Mouse (Mus musculus) right cerebral cortex, postnatal 14 days (tissue): Measurements from ENCODE around the gene Krt15.

Source experiments
- DNase-seq: peaks from one replicate; pipeline ENCODE4 v3.0.0; 2022

Krt15 gene

DNA sequence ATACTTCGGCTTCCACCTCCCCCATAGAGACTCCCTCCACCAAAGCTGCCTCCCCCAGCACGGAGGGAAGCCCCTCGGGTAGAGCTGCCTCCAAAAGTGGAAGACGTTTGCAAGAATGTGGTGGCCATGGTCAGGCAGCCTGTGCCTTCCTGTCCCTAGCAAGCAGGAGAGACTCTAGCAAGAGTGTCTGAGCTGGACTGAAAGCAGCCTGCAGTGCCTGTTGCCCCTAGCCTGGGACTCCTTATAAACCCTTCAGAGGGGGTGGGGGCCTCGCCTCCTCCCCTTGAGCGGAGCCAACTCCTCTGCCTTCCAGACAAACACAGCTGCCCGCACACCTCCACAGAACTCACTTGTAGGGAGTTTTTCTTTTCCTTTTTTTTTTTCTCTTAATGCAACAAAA is at the start of gene Krt15:
Gene Krt15, minus strand, starts transcription at position 198 of the 400 bp plus-strand sequence.
- no peak for DNase-seq

DNA sequence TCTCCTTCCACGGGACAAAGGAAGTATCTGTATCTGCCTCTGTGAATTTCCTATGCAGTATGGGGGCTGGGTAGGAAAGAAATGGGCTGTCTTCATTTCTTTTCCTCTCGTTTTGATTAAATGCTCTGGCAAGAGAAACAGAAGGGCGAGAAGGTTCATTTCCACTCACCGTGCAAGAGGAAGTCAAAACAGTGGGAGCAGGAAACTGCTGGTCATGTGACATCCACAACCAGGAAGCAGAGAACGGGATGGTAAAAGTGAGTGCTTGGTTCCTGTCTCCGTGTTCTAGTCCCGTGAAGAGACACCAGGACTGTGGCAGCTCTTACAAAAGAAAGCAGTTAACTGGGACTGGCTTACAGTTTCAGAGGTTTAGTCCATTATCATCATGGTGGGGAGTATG is 46.0 kb upstream of the Krt15 start:
- DNase-seq, result no peak

DNA sequence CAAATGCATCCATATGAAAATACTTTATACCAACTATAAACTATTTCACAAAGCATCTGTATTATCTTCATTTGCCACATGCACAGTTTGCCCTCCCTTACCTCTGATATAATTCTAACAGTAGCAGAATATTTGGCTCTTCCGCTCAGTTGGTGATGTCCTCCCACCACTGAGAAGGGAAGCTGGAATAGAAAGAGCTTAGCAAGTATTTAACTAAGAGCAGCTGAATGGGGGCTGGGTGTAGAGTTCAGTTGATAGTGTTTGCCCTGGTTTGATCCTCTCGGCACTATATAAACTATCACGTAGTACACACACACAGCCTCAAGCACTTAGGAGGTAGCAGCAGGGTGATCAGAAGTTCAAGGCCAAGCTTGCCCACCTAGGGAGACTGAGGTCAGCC is 43.5 kb upstream of the Krt15 start:
- DNase-seq, result no peak

DNA sequence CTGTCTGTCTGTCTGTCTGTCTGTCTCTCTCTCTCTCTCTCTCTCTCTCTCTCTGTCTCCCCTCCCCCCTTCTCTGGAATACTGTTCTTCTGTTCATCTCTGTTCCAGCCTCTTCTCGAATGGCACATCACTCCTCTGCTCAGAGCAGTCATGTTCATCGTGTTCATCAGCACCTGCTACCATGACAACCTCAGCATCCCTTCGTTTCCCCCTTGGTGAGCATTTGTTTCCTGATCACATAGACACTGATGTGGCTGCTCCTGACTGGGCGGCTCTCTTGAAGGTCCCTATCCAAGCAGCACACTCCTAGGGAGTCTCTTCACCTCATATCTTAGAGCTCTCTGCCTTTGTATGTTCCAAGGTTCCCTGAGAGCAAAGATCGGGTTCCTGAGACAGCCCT is 42.6 kb upstream of the Krt15 start:
- no peak for DNase-seq

DNA sequence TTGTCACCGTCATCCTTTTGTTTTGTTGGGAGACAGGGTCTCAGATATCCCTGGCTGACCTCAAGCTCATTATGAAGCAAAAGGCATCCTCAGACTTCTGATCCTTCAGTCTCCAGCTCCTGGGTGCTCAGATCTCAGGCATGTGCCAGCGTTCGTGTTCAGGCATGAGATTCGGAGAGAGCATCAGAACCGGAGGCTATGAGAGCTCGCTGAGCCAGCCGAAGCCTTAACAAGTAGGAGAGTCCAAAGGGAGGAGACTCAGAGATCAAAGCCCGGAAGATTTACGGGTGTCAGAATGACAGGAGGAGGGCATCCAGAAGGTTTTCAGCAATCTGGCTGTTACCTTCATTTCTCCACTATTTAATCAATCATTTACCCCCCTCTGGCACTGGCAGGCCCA is 41.1 kb upstream of the Krt15 start:
- no peak for DNase-seq

DNA sequence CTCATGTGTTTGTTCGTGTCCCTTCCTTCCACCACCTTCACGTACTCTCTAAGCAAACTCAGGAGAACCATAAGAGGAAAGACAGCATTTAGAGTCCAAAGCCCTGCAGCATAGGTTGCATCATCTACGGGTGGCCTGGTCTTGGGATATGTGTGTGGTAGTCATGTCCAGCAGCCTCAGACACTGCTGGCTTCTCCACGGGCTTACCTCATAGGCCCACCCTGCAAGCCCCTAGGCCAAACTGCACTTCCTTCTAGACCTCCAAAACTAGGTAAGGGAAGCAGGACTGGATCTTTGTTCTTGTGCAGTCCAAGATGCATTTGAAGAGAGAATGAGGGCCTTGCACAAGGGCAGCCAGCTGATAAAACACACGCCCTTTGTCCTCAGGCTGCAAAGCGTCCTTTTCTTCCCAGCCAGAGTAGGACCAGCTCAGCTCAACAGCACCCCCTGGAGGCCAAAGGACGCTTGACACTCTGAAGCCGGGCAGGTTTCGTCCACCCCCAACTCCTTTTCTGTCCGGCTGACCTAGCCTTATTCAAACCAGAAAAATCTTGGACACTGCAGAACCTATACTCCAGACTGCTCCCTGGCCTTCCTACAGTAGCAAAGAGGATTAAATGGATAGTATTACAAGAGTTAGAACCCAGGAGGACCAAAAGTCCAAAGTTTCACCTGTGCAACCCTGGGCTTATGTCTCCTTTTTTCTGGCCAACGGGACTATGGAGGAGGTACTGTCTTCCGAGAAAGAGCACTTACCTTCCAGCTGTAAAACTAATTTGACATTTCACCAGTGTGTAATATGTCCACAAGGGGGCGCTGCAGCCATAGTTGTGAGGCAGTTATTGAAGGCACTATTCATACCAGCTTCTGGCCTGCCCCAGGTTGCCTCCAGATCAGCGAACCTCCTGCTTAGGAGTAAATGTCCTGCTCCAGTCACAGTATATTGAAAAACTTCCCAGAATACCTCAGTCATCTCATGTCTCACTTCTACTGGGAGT is 33.3 kb upstream of the Krt15 start:
- peak; percentile 86 for DNase-seq

DNA sequence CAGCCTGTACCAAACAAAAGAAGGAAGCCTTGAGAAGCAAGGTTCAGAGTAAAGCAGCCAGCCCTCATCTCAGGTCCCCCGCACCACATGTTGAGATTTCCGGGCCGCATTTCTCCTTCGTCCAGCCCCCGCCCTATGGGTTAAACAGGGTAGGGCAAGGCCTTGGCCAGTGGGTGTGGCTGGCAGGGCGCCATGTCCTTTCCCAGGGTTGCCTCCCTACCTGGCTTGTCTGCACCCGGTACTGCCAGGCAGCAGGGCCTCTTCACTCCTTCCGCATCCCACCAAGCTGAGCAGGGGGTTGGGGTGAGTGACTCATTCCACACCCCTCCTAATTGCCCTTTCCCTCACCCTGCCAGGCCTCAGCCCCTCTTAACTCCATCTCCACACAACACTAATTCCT is 32.3 kb upstream of the Krt15 start:
- DNase-seq, result peak; percentile 22

DNA sequence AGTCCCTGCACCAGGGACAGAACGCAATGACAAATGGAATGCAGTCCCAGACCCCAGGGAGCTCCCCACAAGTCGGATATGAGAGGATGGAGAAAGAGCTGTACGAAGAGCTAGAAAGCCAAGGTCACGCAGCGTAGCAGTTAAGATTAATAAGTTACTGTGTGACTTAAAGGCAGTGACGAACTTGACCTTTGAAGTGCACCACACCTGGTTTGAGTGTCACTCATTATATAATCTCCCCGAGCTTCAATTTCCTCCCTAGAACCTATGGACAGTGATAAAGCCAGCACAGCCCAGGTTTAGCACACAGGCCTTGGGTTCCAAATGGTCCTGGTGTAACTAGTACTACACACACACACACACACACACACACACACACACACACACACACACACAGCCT is 28.7 kb upstream of the Krt15 start:
- no peak for DNase-seq

DNA sequence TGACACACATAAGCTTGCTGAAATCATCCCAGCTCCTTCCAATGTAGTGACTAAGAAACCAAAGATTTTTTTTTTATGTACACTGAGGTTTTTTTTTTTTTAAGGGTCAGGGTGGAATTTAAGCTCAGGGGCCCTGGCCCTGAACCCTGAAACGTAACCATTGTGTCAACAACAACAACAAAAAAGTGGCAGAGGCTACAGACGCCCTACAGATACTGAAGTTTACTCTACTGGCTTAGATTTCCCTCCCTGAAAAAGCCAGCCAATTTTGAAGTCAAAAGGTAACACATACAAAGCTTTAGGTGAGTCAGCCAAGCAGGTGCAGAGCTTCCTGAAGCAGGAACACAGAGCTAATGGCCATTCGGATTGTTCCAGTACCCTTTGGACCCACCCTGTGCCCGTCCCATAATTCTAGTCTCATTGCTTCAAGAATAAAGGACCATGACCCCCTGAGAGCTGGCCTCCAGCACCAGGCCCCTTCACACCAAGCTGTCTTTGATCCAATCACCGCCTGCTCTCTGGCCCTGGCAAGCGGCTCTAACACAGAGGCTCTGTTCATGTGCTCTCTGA is 22.3 kb upstream of the Krt15 start:
- no peak for DNase-seq

DNA sequence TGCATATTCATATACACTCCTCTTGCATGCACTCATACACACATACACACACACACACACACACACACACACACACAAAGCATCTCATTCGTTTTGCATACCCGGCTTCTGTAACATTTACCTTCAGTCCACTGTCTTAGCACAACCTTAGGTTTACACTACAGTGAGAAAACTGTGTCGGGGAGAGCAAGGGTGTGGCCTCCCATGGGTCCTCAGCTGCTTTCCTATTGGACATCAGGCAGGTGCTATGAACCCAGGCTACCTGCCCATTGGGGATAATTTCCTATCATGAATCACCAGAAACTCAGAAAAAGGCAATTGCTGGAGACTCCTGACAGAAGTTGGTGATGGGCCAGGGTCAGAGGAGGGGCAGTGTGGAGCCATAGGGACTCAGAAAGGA is 21.6 kb upstream of the Krt15 start:
- no peak for DNase-seq

DNA sequence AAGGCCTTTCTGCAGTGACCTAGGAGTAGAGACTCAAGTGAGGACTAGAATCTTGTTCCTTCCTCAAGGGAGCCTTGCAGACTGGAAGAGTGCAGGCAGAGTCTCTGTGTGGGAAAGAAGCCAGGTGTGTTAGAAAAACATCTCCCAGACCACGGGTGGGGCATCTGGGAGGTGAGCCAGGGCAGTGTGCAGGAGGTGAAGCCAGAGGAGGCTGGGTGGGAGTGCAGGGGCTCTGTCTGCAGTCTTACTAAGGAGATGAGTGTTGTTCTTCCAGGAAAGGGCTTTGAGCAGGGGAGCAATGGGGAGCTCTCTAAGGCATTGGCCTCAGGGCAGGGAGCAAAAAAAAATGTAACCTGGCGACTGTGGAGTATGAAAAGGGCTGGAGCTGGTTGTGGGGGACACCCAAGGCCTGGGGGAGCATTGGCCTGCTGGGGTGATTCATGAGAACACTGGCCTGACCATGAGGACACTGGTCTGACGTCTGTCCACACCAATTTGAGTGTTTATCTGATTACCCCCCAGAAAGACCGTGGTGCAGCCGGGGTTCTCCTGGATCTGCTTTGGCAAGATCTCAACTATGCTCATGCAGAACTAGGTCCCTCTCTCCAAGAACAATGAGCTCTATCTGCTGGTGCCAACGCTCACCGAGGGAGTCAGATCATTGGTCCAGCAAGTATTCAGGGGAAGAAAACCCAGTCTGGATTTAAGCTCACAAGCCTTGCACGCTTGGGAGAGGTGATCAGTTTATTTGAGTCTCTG is 19.9 kb upstream of the Krt15 start:
- no peak for DNase-seq

DNA sequence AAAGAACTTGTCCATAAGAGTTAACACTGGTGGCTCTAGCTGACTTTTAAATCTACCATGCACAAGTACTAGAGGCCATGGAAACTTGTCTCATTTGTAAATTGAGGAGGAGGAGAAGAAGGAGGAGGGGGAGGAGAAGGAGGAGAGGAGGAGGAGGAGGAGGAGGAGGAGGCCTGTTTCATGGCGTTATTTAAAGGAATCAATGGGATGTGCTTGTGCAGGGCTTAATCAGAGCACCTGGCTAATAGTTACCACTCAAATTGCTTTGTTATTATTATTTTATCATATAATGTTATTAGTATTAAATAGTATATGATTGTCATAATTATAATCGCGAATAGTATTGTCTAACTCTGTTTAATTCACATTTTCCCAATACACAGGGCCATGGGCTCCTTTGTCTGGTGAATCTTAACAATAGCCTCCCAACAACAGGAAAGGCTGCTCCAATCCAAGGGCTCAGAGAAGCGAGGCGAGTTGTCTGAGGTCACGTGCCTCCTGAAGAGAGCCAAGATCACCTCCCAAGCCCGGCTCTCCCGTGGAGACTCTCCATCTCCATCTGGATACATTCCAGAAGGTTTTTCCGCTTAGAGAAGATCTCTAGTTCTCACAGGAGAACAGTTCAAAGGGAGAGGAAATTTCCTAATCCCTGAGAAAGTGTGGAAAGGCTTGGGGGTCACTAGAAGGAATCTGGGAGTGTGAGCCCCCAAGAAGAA is 13.0 kb upstream of the Krt15 start, which contains the start of gene Krt19:
Gene Krt19, minus strand, starts transcription at position 51 of the 716 bp plus-strand sequence.
- DNase-seq, result no peak

DNA sequence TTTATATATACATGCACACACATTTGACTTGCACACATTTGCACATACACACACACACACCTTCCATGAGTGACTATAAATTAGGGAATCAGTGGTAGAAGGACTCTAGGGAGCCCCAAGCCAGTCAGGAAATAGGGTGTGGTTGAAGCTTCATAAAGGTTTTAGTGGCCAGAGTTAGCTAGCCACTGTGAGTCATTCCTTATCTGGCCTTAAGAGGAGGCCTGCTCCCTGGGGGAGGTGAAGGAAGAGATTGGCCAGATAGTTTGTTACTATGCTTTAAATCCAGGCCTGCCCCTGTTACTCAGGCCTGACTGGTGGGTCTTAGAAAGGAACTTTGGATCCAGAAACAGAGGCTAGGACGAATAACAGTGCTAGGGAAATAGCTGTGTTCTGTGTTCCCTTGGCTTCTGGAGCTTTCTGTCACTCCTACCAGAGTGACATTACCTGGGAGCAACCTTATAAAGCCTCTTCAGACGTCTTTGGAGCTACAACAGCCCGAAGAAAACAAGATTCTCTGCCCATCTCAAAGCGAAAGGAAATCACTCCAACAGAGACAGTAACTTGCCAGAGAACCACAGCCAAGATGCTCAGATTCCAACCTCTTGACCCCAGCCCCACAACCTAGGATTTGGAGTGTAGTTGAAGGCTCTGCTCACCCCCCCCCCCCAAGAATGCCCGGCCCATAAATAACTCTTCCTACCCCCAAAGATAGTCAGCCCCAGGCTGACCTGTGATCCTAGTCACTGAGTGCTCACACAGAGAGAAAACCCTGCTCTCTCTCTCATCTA is 12.0 kb upstream of the Krt15 start:
- DNase-seq, result no peak

DNA sequence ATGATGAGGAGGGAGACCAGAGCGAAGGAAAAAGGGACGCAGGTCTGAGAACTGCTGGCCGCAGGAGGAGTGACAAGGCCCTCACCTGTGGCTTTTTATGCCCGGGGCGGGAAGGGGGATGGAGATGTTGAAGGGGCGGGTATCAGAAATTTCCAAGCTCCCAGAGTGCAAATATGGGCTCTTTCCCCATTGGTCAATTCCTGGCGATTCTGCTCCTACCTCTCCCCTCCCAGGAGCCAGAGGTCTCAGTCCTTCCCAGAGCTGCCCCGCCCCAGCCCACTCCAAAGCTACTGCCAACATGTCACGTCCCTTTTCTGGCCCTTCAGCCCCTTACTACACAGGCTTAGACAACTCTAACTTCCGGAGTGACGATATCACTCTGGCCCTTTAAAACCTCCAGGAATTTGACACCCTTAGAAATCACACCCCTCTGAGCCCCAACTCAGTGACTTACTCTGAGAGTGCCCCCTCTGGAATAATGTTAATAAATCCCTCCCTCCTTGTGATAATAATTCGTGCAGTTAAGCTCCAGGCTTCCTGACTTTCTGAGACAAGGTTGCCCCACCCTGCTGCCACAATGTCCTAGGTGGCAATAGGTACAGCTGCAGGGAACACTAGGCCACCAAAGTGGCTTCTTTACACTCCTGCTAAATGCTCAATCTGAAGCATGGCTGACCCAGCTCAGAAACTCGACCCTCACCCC is 10.3 kb upstream of the Krt15 start:
- no peak for DNase-seq

DNA sequence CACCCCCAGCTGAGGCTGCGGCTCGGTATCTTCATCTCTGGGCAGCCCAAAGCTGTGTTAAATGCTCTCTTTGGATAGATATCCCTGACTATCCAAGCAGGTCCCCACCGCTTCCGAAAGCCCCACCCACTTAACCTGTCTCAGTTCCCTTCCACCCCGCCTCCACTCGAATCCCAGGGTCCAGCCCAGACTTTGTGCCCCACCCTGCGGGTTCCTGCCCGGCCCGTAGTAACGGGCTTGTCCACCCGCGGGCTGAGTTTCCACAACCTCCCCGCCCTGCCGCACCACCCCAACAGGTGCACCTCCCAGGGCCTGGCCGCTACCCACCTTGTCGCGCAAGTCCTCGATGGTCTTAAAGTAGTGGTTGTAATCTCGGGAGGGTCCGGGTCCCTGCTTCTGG is 9.4 kb upstream of the Krt15 start:
- no peak for DNase-seq

DNA sequence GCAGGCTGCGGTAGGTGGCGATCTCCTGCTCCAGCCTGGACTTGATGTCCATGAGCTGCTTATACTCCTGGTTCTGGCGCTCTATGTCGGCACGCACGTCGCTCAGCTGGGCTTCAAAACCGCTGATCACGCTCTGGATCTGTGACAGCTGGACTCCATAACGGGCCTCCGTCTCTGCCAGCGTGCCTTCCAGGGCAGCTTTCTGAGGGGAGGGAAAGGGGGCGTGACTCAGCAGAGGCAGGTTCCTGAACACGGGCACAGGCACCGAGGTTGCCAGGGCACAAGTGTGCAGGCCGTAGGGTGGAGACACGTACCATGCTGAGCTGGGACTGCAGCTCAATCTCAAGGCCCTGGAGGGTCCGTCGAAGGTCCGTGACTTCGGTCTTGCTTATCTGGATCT is 5.2 kb upstream of the Krt15 start:
- no peak for DNase-seq

DNA sequence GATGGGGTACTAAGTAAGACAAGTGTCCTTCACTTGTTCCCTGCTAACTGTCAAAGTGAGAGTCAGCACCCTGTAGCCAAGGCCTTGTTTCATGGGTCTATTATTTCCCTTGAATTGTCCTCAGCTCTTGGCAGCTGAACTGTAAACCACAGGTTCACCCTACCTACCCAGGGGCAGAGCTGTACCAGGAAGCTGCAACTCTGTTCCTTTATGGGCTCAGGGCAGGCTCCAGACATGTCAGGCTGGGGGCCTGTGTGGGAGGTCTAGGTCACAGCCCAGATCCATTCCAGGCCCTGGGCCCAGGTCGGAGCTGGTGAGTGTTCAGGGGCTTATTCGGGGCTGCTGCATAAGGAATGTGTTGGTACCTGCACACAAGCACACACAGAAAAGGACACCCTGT is 3.7 kb upstream of the Krt15 start:
- DNase-seq, result no peak

DNA sequence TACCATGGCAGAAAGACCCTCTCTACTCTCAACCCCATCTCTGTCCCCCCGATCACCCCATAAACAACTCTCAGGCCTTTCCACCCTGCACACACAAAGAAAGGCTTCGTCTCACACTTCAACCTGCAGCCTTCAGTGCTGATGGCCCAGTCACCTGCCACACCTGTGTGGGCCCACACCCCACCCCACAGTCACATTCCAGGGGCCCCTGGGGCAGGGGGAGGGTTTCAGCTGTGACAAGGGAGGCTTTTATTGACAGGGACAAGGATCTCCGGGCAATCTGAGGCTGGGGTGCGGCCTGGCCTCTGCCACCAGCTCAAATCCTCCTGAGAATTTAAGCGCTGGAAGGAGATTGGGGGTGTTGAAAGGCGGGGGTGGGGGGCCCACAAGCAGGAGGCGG is 3.1 kb upstream of the Krt15 start:
- no peak for DNase-seq

DNA sequence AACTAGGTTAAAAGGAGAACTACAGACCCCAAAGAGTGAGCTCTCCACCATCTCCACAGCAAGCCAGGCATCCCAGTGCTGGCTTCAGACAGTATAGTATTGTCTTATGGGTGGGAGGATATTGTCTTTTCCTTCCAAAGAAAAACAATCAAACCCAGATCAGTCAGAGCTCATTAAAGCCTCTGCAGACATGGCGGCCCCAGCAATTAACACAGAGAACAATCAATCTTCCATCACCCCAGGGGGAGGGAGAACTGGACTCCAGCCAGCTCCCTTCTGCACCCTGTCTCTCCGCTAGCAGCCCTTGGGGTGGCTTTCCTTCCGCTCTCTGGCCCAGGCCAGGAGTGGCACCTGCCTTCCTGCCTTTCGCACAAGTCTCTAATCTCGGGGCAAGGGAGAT is 2.0 kb upstream of the Krt15 start:
- no peak for DNase-seq

DNA sequence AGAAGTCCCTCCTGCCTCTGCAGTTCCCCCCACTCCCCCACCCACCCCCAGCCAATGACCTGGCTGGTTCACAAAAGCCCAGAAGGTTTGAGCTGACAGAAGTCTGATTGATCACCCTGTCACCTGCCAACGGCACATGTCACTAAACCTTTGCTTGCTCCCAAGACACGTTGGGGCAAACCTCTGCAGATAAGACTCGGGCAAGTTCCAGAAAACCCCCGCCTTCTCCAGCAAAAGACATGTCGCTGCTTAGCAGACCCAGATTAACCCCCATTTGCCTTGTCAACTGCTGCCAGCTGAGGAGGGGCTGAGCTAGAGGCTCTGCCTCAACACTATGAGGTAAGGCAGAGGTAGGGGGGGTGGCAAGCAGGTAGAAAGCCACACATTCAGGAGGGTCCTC is 831 bp upstream of the Krt15 start:
- DNase-seq, result no peak

DNA sequence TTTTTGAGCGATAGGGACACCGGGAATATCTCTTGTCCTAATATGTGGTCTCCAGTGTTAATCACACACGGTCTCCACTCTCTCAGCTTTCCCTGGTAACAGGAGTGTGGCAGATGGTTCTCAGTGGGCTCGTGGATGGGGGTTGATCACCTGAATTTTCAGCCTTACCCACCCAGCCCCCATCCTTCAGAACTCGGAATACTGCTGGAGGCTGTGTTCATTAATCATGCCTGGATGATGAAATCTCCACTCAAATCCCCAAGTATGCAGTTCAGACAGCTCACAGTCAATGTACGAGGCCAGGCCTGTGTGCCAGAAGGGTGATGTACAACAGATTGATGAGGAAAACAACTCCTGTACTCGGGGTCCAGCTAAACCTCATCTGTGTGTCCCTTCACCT is 10.8 kb downstream of the Krt15 start:
- no peak for DNase-seq

DNA sequence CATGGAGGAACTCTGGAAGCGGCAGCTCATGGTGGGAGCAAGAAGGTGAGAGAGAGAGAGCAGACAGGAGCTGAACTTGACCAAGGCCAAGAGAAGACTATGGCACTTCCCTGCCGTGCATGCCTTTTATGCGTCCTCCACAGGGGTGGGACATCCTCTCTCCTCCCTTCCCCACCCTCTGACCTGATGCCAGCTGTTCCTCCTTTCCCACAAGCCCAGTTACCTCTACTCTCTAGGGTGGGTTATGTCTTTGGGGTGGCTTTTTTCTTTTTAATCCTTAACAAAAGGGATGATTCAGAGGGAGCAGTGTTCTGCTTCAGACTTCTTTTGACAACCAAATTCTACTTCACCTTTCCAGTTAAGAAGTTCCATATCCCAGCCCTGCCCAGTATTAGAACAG is 14.3 kb downstream of the Krt15 start, which contains the start of gene Krt13:
Gene Krt13, minus strand, starts transcription at position 101 of the 400 bp plus-strand sequence.
- DNase-seq, result no peak
